Mouse (Mus musculus): ENCODE measurements around the gene Gm21882. TPM values are rescaled to one million over a fixed set of nuclear protein-coding genes. Genes with fewer than 3 reads are reported as not detected.

Gm21882 gene
- polyA plus RNA-seq (2021; fragmentation: Nextera tagmentation): not detected in 2 replicates
- long read RNA-seq, experiment 1: 0 reads
- long read RNA-seq, experiment 2: 0 reads

GRCm38 (mm10) chrY:40381423-40381822 is at the start of gene Gm21882:
Gm21882 (minus strand) TSS chrY:40381523.

Other genes with a start within 250 kb of the Gm21882 start
- gene Gm21865, start 64.6 kb downstream of the Gm21882 start, polyA plus RNA-seq (2021; fragmentation: Nextera tagmentation): not detected in 2 replicates